Mouse (Mus musculus): ENCODE measurements around the gene Gm20388. TPM values are rescaled to one million over a fixed set of nuclear protein-coding genes. Genes with fewer than 3 reads are reported as not detected.
A peak's percentile ranks its signal among the peaks of the same experiment; 100 is the strongest.

Gene Gm20388
- polyA plus RNA-seq, 1 experiment from 2014 or later: not detected

GRCm38 (mm10) chr8:120535452-120536305, 625.0 kb downstream of the Gm20388 start:
- no peaks in the 10 kb centered on the region for H3K9me3 ChIP-seq
- H3K9ac ChIP-seq: peak overlapping the region; percentile 76
- H3K4me1 ChIP-seq: peaks cover 94% of the 10 kb centered on the region
- under 1% methylated on average over 73 of the region's 79 CpGs for WGBS
- peak overlapping the region; percentile 59 for H3K4me3 ChIP-seq
- H3K4me2 ChIP-seq: peak overlapping the region; percentile 92
- peak overlapping the region; percentile 88 for H3K27ac ChIP-seq
- H3K36me3 ChIP-seq: no peaks in the 10 kb centered on the region
- no peak for ATAC-seq (ENCODE audit: insufficient number of reproducible peaks, insufficient read depth, low FRiP score, low TSS enrichment, low read depth)
- peaks cover 9% of the 10 kb centered on the region for H3K27me3 ChIP-seq

- peaks cover 91% of the 10 kb centered on the region for H3K4me1 ChIP-seq
- peak overlapping the region; percentile 92 for H3K4me2 ChIP-seq
- H3K27ac ChIP-seq: peak overlapping the region; percentile 88
- peak overlapping the region; percentile 59 for H3K4me3 ChIP-seq
- ATAC-seq (ENCODE audit: insufficient number of reproducible peaks, insufficient read depth, low FRiP score, low TSS enrichment, low read depth): peak; percentile 1; the same call in 1 of the 2 replicates
- H3K9ac ChIP-seq: peak overlapping the region; percentile 76
- no peaks in the 10 kb centered on the region for H3K36me3 ChIP-seq
- no peaks in the 10 kb centered on the region for H3K9me3 ChIP-seq
- H3K27me3 ChIP-seq: peaks cover 9% of the 10 kb centered on the region
- WGBS: under 1% methylated on average over 57 of the region's 61 CpGs
These were observed 625.9 kb downstream of the Gm20388 start for GRCm38 (mm10) chr8:120536306-120537206.

- Histone ChIP-seq H3K9ac (peak overlapping the region; percentile 76), H3K27ac (peak overlapping the region; percentile 88), H3K27me3 (peaks cover 9% of the 10 kb centered on the region), H3K9me3 (no peaks in the 10 kb centered on the region), H3K4me2 (peak overlapping the region; percentile 92), H3K4me1 (peaks cover 91% of the 10 kb centered on the region), H3K4me3 (peak overlapping the region; percentile 59), H3K36me3 (no peaks in the 10 kb centered on the region)
- WGBS: 0% methylated on average over 63 of the region's 79 CpGs
- peak; percentile 13; the same call in 1 of the 2 replicates for ATAC-seq (ENCODE audit: insufficient number of reproducible peaks, insufficient read depth, low FRiP score, low TSS enrichment, low read depth)
These were observed 626.7 kb downstream of the Gm20388 start for GRCm38 (mm10) chr8:120537207-120537817.

- H3K36me3 ChIP-seq: no peaks in the 10 kb centered on the region
- no peaks in the 10 kb centered on the region for H3K9me3 ChIP-seq
- WGBS: 0% methylated on average over 46 of the region's 46 CpGs
- H3K4me2 ChIP-seq: peak overlapping the region; percentile 92
- peak overlapping the region; percentile 76 for H3K9ac ChIP-seq
- H3K4me1 ChIP-seq: peaks cover 91% of the 10 kb centered on the region
- H3K4me3 ChIP-seq: peak overlapping the region; percentile 59
- no peak for ATAC-seq (ENCODE audit: insufficient number of reproducible peaks, insufficient read depth, low FRiP score, low TSS enrichment, low read depth)
- peak overlapping the region; percentile 88 for H3K27ac ChIP-seq
- H3K27me3 ChIP-seq: peaks cover 9% of the 10 kb centered on the region
These were observed 627.3 kb downstream of the Gm20388 start for GRCm38 (mm10) chr8:120537818-120538396.

GRCm38 (mm10) chr8:120538397-120539240, 628.0 kb downstream of the Gm20388 start:
- H3K9me3 ChIP-seq: no peaks in the 10 kb centered on the region
- no peak for ATAC-seq (ENCODE audit: insufficient number of reproducible peaks, insufficient read depth, low FRiP score, low TSS enrichment, low read depth)
- no peaks in the 10 kb centered on the region for H3K36me3 ChIP-seq
- peaks cover 91% of the 10 kb centered on the region for H3K4me1 ChIP-seq
- H3K4me2 ChIP-seq: peak overlapping the region; percentile 92
- peak overlapping the region; percentile 88 for H3K27ac ChIP-seq
- peaks cover 6% of the 10 kb centered on the region for H3K27me3 ChIP-seq
- WGBS: 5% methylated on average over 36 of the region's 37 CpGs
- peak overlapping the region; percentile 76 for H3K9ac ChIP-seq
- peak overlapping the region; percentile 59 for H3K4me3 ChIP-seq

GRCm38 (mm10) chr8:120539381-120539774, 628.7 kb downstream of the Gm20388 start:
- Histone ChIP-seq H3K4me3 (peak overlapping the region; percentile 59), H3K27me3 (no peaks in the 10 kb centered on the region; the same call in 1 of the 2 replicates), H3K4me1 (peaks cover 91% of the 10 kb centered on the region), H3K4me2 (peak overlapping the region; percentile 92), H3K36me3 (no peaks in the 10 kb centered on the region), H3K9me3 (no peaks in the 10 kb centered on the region), H3K27ac (peak overlapping the region; percentile 88), H3K9ac (peak overlapping the region; percentile 76)
- no peak for ATAC-seq (ENCODE audit: insufficient number of reproducible peaks, insufficient read depth, low FRiP score, low TSS enrichment, low read depth)
- 38% methylated on average over 6 of the region's 6 CpGs for WGBS

GRCm38 (mm10) chr8:120539775-120540625, 629.4 kb downstream of the Gm20388 start:
- 21% methylated on average over 23 of the region's 23 CpGs for WGBS
- peak overlapping the region; percentile 59 for H3K4me3 ChIP-seq

GRCm38 (mm10) chr8:120542995-120543394, 632.4 kb downstream of the Gm20388 start:
- H3K27ac ChIP-seq: no peak overlapping the region
- ATAC-seq (ENCODE audit: insufficient number of reproducible peaks, insufficient read depth, low FRiP score, low TSS enrichment, low read depth): no peak
- peaks cover 93% of the 10 kb centered on the region for H3K4me1 ChIP-seq
- no peaks in the 10 kb centered on the region for H3K36me3 ChIP-seq
- no peaks in the 10 kb centered on the region for H3K9me3 ChIP-seq
- no peak overlapping the region for H3K4me3 ChIP-seq
- no peak overlapping the region for H3K9ac ChIP-seq
- 29% methylated on average over 13 of the region's 13 CpGs for WGBS
- no peak overlapping the region for H3K4me2 ChIP-seq
- no peaks in the 10 kb centered on the region for H3K27me3 ChIP-seq

More at GRCm38 (mm10) chr8:120539775-120540625, 629.4 kb downstream of the Gm20388 start:
- H3K9me3 ChIP-seq: no peaks in the 10 kb centered on the region
- ATAC-seq (ENCODE audit: insufficient number of reproducible peaks, insufficient read depth, low FRiP score, low TSS enrichment, low read depth): no peak; the same call in 1 of the 2 replicates
- peak overlapping the region; percentile 76; the same call in 1 of the 2 replicates for H3K9ac ChIP-seq
- H3K27ac ChIP-seq: peak overlapping the region; percentile 88
- no peaks in the 10 kb centered on the region; the same call in 1 of the 2 replicates for H3K27me3 ChIP-seq
- peaks cover 90% of the 10 kb centered on the region for H3K4me1 ChIP-seq
- peak overlapping the region; percentile 92 for H3K4me2 ChIP-seq
- H3K36me3 ChIP-seq: no peaks in the 10 kb centered on the region

- Histone ChIP-seq H3K27me3 (no peaks in the 10 kb centered on the region), H3K36me3 (no peaks in the 10 kb centered on the region), H3K4me2 (no peak overlapping the region), H3K9ac (no peak overlapping the region), H3K4me1 (peaks cover 93% of the 10 kb centered on the region), H3K4me3 (no peak overlapping the region), H3K9me3 (no peaks in the 10 kb centered on the region), H3K27ac (no peak overlapping the region)
- ATAC-seq (ENCODE audit: insufficient number of reproducible peaks, insufficient read depth, low FRiP score, low TSS enrichment, low read depth): no peak
- 62% methylated on average over 8 of the region's 8 CpGs for WGBS
These were observed 632.9 kb downstream of the Gm20388 start for GRCm38 (mm10) chr8:120543416-120544055.
